Comparison of ENCODE assay signal across 8 mouse cellular contexts in the genomic region with DNA sequence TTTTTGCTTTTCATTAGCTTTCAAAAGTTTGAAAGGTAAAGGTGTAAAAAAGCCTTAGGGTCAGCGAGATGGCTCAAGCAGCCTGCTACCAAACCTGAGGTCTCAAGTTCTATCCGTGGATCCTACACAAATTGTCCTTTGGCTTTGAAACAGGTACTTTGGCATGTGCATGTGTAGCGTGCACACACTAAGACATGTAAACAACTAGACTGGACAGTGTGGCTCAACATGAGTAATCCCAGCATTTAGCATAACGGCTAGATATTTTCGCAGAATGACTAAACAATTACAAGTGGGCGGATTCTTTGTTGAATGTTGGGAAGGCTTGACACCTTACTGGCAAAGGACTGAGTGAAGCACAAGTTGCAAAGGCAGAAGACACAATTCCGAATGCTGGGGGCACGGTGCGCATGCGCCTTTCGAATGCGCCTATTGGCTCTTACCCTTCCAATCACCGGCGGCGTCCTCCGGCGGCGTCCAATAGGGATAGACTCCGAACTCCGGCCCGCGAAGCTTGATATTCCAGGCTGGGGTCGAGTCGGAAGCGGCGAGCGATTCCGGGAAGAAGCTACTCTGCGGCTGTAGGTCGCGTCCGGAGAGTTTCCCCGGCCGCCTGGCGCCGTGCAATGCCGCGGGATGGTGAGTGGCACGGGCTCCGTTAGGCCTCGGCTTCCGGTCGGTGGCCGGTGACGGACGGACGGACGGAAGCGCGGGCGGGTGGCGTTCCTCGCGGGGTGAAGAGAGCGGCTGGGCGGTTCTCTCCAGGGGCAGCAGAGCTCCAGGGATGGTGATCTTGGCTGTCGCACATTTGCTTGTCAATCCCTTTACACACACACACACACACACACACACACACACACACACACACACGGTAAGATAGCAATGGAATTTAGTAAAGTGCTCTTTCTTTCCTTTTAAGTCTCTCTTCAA. TPM values are rescaled to one million over a fixed set of nuclear protein-coding genes. Genes with fewer than 3 reads are reported as not detected.
A peak's percentile ranks its signal among the peaks of the same experiment; 100 is the strongest.
DNase-seq lines count a peak whose midpoint lies in the region; ATAC-seq lines count a peak whose summit lies in the region.

A gene (plus strand): TSS at position 486 of the 930 bp plus-strand sequence.

- DNase-seq in adrenal gland, adult (ENCODE audit: inconsistent age in 2 of 2, low spot score in 1 of 2): peak; percentile 93 to 98
- peak; percentile 98 for DNase-seq in embryo, embryonic 10.5 days (ENCODE audit: low spot score)
- peak; percentile 93 for DNase-seq in gastrocnemius, postnatal 14 days
- DNase-seq in left cerebral cortex, postnatal 10 days (ENCODE audit: extremely low spot score in 1 of 2, low spot score in 2 of 2): peak; percentile 94 to 95
- DNase-seq in right cerebral cortex, postnatal 25 days: peak; percentile 93
- peak; percentile 87 to 94 for DNase-seq in urinary bladder, postnatal 4 days (ENCODE audit: low spot score in 2 of 2)

- intact Hi-C loops in gastrocnemius, postnatal 14 days (cut with DNase I; ENCODE audit: low total_unique reads): no loop called here
- intact Hi-C loops in left cerebral cortex, postnatal 10 days (cut with DNase I): no loop called here

- peak; percentile 94 for ATAC-seq in inflammation-experienced regulatory T-cells, adult 6 months
- peak; percentile 89 for ATAC-seq in megakaryocyte-erythroid progenitor cell, adult 5-6 weeks (replicated peaks; ENCODE audit: low FRiP score, low TSS enrichment, poor library complexity, severe bottlenecking)

RNA-seq across cellular contexts. Expression of the gene that starts here (rescaled TPM):
- under 1 TPM; 0.62 to 0.88 TPM for total RNA-seq in gastrocnemius, postnatal 14 days (2021)
- 1 to 10 TPM in 1 of 3 experiments, under 1 TPM in 2; 0.54 to 2.6 (median 0.98) TPM for polyA plus RNA-seq in inflammation-experienced regulatory T-cells, adult 6 months (2017; shearing (Covaris generic))
- total RNA-seq in left cerebral cortex, postnatal 10 days (2021): 1 to 10 TPM in 1 of 2 experiments, under 1 TPM in 1; 0.84 to 1.1 TPM
- 19.7 and 32.5 TPM in 2 replicates for total RNA-seq in megakaryocyte-erythroid progenitor cell, adult 5-6 weeks (2014; fragmentation: Nextera tagmentation)
- total RNA-seq in megakaryocyte-erythroid progenitor cell, adult 5-6 weeks (2017): 7.7 and 12.5 TPM in 2 replicates

Comparison
In these comparisons a context has a peak if more than half of its experiments do, and no peak if none do; other contexts are left out.
1. Peak in every context shown above with its lines: DNase-seq and ATAC-seq.
2. RNA of the gene that starts here (total RNA-seq): 7.7 to 32.5 TPM in megakaryocyte-erythroid progenitor cell, adult 5-6 weeks; 0.84 to 1.1 TPM in left cerebral cortex, postnatal 10 days and 0.62 to 0.88 TPM in gastrocnemius, postnatal 14 days; every median in the first group is over 4 times any median in the second.
3. Peak in DNase-seq in gastrocnemius, postnatal 14 days; RNA of the gene not detected or under 1 TPM.